Mouse (Mus musculus): Measurements from ENCODE around the gene AC124502.3.

DNA sequence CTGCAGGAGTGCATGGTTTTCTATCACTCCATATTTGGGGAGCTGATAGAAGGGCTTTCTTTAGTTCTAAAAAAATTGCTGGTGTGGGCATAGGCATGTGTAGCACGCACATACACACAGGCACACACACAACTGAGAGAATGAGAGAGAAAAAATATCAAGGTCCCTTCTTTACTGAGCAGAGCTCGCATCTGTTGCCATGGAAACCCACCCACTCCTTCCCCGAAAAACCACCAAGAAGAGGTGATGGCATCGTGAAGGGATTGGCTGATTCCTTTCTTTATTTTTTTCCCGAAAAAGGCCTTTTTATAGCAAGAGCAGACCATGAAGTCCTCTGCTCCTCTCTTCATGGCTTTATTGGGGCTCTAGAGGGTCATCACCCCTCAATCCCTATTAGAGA, 44.6 kb upstream of the AC124502.3 start:
- TF ChIP-seq CTCF (IDR thresholded peaks at IDR 0.05; ENCODE audit: borderline replicate concordance, extremely low read depth, insufficient read depth, insufficient read length): no peak
- no peak for TF ChIP-seq POLR2A (IDR thresholded peaks at IDR 0.05; ENCODE audit: borderline replicate concordance, extremely low read depth, insufficient read depth, insufficient read length, poor library complexity, severe bottlenecking)

Data from brain, embryonic 14.5 days (tissue).